Mouse (Mus musculus) retina, embryonic 14.5 days (tissue): Measurements from ENCODE around the gene Stat3.

ENCODE experiments used
- DNase-seq: peaks from one replicate; pipeline ENCODE4 v3.0.0-alpha.2; 2015; ENCODE audit warnings: low spot score

Gene Stat3

GRCm38 (mm10) chr11:100963647-100964046 lies 24.3 kb upstream of the Stat3 start:
- no peak for DNase-seq

DNA sequence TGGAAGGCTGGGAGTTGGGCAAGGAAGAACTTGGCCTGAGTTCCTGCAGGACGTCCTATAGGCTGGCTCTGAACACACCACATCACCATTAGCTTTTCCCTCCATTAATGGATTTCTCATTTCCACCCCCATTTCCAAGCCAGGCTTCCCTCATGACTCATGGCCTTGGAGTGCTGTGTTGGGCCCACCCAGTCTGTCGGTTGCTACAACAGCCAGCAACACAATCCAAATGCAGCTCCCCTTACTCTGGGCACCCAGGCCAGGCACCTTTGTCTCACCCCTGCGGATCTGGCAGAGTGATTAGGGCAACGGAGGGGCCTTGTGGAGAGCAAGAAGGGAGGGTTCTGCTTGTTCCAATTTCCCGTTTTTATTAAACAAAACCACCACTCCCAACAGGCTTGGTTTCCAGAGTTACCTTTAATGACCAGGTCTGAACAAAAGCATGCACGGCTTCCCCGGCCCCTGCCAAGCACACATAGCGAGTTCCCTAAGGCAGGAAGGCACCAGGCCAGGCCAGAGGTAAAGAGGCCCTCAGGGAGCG lies 23.1 kb upstream of the Stat3 start:
- DNase-seq: no peak

DNA sequence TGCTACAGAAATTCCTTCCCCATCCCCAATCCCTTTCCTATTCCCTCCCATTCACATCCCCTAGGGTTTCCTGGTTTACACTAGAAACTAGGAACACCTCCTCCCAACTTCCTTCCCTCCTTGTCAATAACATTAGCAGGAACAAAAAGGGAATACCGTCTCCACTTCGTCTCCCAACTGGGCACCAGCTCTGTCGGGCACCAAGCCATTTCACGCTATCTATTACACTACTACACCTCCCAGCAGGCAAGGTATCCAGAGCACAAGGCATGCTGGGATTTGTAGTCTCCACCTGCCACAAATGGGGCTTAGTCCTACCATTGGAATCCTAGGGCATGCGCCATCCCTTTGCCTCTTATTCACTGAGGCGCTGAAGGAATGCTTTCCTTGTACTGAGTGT lies 21.2 kb upstream of the Stat3 start:
- DNase-seq: peak; percentile 56

DNA sequence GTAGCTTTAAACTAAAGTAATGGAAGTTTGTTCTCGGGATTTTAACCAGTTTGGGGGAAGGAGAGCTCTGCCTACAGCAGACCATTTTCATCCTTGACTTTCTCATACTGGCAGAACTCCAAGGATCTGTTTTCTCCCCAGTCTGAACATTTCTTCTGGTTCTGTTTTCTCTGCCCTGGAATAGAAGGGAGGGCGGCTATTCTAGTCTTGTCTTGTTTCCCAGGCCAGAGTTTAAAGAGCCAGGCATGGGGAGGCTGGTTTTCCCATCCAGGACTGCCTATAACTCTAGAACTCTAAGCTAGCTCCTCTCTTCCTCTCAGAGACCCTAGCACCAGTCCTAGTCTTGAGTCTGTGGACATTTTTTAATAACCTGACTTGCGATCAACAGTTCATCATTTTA lies 20.5 kb upstream of the Stat3 start:
- DNase-seq: no peak

GRCm38 (mm10) chr11:100959464-100959810 lies 20.1 kb upstream of the Stat3 start:
- peak; percentile 85 for DNase-seq

DNA sequence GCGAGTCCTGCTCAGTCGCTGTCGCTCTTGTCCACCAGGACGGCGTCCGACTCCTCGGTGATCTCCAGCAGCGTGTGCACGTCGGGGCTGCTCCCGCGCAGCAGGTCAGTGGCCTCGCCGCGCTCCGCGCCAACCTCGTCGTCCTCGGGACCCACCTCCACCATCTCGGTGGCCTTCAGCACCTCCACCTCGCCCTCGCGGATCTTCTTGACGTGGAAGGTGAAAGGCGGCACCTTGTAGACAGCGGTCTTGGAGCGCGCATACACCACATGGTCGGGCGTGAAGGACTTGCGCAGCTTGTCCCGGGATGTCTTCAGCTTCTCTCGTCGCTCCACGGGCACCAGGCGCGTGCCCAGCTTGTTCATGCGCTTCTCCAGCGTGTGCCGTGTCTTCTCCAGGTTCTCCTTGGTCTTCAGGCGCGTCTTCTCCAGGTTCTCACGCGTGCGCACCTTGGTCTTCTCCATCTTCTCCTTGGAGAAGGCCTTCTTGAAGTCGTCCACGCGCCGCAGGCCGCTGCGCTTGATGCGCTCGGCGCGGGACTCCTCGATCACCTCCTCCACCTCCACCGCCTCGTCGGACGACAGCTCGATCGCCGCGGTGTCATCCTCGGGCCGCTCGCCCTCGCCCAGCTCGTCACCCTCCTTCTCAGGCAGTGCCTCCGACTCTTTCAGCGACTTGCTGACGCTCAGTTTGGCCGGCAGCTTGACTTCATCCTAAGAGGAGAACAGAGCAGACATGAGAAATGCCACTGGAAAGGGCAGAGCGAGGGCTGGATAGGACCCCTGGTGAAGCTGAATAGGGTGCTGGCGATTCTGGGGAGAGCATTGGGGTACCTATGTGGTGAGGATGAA lies 19.5 kb upstream of the Stat3 start:
- no peak for DNase-seq

DNA sequence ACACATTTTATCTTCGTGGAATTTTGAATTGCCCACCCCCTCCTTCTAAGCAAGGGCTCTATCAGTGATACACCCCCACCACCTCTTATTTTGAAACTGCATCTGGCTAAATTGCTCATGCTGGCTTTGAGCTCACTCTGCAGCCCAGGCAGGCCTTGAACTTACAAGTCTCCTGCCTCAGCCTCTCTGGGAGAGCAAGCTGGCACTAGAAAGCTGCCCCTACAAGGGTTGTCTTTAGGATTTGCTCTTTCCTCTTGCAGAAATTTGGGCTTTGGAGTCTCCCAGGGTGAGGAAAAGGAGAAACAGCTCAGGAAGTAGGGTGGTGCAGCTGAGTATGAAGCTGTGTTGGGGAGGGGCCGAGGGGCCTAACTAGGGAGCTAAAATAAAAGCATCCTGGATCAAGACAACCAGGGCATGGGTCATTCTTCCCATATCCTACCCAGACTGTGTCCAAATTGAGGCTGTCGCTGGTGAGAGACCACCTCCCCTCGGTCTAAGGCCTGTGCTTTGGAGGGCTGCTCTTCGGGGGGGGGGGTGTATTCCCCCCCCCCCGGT lies 18.7 kb upstream of the Stat3 start:
- no peak for DNase-seq

- peak; percentile 91 for DNase-seq
Measured at GRCm38 (mm10) chr11:100957244-100957643, 17.9 kb upstream of the Stat3 start.

DNA sequence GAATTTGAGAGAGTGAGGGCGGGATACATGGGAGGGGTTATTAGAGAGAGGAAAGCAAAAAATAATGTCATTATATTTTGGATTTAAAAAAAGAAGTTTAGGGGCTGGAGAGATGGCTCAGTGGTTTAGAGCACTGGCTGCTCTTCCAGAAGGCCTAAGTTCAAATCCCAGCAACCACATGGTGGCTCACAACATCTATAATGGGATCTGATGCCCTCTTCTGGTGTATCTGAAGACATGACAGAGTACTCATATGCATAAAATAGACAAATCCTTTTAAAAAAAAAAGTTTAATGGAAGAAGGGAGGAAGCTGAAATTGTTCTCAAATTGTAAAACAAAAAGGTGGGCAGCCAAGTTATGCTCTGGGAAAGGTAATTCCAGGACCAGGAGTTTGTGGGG lies 10.2 kb upstream of the Stat3 start:
- DNase-seq: no peak

DNA sequence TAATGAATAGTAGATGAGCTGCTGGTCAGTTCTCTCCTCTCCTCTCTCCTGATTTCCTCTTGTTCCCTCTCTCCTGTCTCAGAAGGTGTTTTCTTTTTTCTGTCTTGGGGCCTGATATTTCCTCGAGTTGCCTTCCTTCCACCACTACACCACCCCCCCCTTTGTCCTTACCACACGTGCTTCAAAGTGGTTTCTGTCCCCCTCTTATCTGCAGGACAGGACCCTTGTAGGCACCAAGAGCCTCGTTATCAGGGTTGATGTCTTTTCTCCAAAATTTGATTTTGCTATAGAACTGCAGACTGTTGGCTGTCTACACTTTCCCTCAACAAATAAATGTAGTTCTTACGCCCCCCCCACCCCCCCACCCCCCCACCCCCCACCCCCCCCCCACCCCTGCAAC lies 9.0 kb upstream of the Stat3 start:
- no peak for DNase-seq

DNA sequence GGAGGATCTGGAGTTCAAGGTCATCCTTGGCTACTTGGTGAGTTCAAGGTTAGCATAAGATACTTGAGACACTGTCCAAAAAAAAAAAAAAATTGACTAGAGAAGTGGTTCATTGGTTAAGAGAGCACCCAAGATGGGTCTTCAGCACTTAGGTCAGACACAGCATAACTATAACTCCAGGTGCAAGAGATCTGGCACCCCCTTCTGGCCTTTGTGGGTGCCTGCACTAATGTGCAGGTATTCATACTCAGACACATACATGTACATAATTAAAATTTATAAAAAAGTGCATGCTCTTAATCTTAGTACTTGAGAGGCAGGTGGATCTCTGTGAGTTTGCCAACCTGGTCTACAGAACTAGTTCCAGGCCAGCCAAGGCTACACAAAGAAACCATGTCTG lies 8.2 kb upstream of the Stat3 start:
- no peak for DNase-seq

DNA sequence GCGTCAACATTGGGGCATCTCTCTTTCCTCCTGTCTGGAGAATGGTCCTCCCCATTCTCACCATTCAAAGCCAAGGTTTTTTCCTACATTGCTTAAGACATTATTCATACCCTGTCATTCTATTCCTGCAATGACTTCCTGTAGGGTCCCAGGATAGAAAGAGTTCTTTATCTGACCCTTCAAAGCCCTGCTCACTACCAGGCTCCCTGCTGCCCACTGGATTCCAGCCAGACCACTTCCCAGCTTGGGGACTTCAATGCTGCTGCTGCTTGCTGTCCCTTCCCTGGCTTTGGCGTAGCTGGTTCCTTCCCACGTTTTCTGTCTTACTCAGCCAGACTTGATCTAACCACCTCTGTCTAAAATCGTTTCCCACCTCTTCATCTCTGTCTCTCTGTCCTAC lies 7.5 kb upstream of the Stat3 start:
- DNase-seq: no peak

DNA sequence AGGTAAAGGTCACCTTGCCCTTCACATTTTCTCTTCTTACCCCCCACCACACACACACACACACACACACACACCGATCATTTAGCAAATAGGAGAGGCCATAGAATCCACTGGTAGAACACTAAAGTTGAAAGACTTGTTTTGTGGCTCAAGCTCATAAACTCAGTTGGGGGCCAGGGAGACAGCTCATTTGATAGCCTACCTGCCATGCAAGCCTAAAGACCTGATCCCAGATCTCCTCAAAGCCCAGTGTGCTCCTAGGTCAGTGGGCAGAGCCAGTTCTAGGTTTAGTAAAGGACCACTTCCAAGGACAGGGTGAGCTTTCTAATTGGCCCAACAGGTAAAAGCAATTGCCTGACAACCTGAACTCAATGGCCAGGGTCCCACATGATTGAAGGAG lies 3.0 kb upstream of the Stat3 start:
- no peak for DNase-seq

DNA sequence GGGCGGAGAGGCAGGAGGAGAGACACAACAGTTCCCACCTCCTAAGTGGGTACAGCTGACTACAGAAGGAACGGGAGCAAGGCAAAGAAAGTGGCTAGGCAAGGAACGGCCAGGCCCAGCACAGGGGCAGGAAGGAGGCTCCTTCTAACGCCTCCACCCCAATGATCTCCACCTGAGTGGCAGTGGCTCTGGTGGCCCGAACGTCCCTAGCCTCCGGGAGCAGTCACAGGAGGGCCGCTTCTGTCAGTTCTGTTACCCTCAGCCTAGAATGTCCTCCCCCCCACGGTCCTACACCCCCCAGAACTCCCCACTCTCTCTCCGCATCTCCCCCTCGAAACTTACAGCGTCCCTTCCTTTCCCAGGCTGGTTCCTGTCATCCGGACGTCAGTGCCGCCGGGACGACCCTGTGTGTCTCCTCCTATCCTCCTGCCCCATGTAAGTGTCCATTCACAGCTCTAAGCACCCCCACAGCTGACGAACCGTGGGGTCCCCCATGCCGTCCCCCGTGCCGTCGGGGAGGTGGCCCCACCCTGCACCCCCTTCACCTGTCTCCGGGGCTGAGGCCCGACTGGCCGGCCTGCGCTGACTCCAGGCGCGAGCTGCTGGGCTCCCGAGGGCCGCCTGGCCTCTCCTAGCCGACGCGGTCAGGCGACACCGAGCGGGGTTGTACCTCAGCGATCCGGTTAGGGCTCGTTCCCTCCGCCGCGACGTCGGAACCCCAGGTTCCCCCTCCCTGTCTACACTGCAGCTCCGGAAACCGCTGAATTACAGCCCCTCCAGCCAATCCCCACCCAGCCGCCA lies 429 bp downstream of the Stat3 start:
- DNase-seq: peak; percentile 47

GRCm38 (mm10) chr11:100938112-100938511 lies 1.2 kb downstream of the Stat3 start:
- no peak for DNase-seq

DNA sequence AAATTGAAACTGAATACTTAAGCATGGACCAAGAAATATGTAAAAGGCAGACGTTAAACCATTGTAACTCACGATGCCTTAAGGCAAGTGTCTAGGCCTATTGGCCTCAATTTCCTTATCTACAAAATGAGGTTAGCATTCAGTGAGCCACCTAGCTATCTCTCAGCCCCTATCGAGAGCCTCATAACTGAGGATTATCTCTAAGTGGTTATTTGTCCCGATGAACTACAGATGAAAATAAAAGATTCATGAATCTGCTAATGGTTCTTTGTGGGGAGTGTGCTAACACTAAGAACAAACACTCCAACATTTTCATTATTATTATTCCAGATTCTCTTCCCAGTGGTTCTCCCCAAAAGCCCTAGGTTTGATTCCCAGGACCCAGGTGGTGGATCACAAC lies 2.0 kb downstream of the Stat3 start:
- DNase-seq: no peak

DNA sequence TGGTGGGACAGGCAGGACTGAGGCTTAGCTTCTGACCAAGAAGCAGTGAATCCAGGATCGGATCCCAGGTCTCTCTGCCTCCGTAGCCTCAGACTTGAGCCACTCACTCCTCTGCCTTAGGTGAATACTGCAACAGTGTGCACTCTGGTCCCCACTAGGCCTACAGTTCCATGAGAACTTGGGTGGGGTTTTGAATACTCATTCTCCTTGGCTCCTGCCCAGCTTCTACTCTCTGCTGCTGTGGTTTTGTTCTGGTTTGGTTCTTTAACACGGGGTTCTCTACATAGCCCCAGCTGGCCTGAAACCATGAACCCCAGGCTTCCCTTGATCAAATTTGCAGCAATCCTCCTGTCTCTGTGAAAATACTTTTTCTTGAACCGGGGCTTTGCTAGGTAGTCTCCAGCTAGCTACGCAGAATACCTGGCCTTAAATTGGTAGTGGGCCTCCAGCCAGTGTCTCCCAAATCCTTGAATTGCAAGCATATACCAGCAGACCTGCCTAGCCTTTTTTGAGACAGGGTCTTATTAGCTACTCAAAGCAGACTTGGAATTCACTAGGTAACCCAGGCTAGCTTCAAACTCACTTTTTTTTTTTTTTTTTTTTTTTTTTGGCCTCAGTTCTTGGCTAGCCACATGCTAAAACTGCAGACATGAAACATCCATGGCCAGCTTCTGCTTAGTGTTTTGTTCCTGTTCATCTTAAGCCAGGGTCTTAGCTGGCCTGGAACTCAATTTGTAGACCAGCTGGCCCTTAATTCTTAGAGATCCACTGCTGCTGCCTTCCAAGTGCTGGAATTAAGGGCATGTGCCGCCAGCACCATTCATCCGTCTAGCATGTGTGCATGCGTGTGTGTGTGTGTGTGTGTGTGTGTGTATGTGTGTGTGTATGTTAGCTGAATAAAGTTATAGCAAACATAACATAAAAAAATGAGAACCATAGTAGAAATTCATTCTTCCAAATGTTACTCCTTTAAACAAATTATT lies 3.7 kb downstream of the Stat3 start:
- DNase-seq: no peak

- DNase-seq: no peak
Measured at GRCm38 (mm10) chr11:100931254-100931921, 8.0 kb downstream of the Stat3 start.

DNA sequence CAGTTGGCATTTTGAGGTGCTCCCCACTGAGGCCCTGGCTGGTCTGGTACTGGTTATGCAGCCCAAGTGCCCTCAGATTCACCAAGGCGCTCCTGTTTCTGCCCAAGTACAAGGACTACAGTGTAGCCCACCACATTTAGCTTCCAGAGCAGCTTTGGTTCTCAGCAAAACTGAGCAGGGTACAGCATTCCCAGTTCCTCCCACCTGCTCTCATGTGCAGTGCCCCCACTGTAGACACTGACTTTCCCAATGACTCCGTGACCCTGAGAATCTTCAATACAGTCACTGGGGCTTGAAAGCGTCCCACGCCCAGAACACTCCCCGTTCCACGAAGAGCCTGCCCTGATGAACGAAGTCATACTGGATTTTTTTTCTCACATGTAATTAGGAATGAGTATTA lies 8.7 kb downstream of the Stat3 start:
- DNase-seq: no peak

GRCm38 (mm10) chr11:100927386-100927785 lies 12.0 kb downstream of the Stat3 start:
- DNase-seq: no peak

GRCm38 (mm10) chr11:100924386-100924919 lies 14.9 kb downstream of the Stat3 start:
- no peak for DNase-seq
